Mouse (Mus musculus) heart, embryonic 14.5 days (tissue): Measurements from ENCODE around the gene Soga3. TPM values are rescaled to one million over a fixed set of nuclear protein-coding genes. Genes with fewer than 3 reads are reported as not detected.

Experiments used
- polyA plus RNA-seq: library from polyadenylated mRNA; unstranded; fragments of >200 nt; fragmentation: Nextera tagmentation; extraction: Ambion mirVana; gene quantifications from 2 replicates; pipeline ENCODE4 v1.2.1, GENCODE M21; 2014

Soga3 gene
- polyA plus RNA-seq, 1 experiment from 2014 or later: 0.32 TPM

Other genes starting within 250 kb of the Soga3 start
- not detected in 2 replicates for gene 2310057J18Rik, start 157.5 kb upstream of the Soga3 start, polyA plus RNA-seq
- not detected in 2 replicates for gene Gm49353, start 55.1 kb downstream of the Soga3 start, polyA plus RNA-seq
- 0.04 and 0.07 TPM in 2 replicates for gene 9330159F19Rik, start 67.8 kb downstream of the Soga3 start, polyA plus RNA-seq
- gene Echdc1, start 169.3 kb downstream of the Soga3 start, polyA plus RNA-seq: 22.6 and 26.5 TPM in 2 replicates
- gene Rnf146, start 218.6 kb downstream of the Soga3 start, polyA plus RNA-seq: 31.4 and 39.7 TPM in 2 replicates